Mouse (Mus musculus) right cerebral cortex, postnatal 10 days (tissue): ENCODE results near the gene Amy2a4.
"Not testable (repeated sequence)": the region's sequence is repeated elsewhere in the genome, so short reads cannot be mapped to it uniquely, and the experiment has no call there.

Experiments used
- DNase-seq, 2 experiments: peaks; one replicate each; pipeline ENCODE4 v3.0.0; 2021; ENCODE audit warnings: low spot score in 2 of 2

Gene Amy2a4

DNA sequence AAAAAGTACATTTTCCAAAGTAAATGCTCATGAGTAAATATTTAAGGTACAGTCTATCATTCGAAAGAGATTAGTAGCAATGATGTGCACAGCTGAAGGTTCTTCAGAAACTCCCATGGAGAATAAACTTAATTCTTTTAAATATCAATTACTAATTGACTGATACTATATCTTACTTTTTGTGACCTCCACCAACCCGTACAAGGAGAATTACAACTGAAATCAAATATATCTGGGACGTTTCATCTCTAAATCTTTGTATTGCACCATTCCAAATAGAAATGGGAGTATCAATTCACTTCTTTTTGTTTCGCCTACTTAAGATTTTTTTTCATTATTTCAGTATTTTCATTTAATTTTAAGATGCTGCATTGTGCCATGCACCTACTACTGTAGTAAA is at the start of gene Amy2a4:
TSS of gene Amy2a4 (minus strand) at position 101 of the 400 bp plus-strand sequence.
- not testable (repeated sequence) for DNase-seq

DNA sequence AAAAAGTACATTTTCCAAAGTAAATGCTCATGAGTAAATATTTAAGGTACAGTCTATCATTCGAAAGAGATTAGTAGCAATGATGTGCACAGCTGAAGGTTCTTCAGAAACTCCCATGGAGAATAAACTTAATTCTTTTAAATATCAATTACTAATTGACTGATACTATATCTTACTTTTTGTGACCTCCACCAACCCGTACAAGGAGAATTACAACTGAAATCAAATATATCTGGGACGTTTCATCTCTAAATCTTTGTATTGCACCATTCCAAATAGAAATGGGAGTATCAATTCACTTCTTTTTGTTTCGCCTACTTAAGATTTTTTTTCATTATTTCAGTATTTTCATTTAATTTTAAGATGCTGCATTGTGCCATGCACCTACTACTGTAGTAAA is 32.7 kb upstream of the Amy2a4 start, which contains the start of gene Amy2a3:
TSS of gene Amy2a3 (minus strand) at position 101 of the 400 bp plus-strand sequence.
- DNase-seq, result not testable (repeated sequence)

DNA sequence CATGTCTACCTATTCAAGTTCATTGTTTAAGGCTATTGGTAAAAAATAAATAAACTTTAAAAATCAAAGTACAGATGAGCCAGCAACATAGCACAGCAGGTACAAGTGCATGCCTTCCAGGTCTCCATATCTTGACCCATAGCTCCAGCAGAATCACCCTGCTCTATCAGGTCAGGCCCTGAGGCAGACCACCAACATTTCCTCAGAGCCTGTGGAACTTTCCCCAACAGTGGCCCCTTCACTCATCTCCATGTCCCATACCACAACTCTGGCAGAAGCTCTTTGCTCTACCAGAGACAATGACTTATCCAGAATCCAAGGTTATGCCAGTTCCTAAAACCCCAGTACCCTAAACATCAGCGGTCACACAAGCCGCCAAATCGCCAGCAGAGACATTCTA is 21.7 kb upstream of the Amy2a4 start:
- not testable (repeated sequence) for DNase-seq

GRCm38 (mm10) chr3:113280285-113280684 is 11.0 kb downstream of the Amy2a4 start:
- DNase-seq, result not testable (repeated sequence)

GRCm38 (mm10) chr3:113279586-113279985 is 11.7 kb downstream of the Amy2a4 start:
- DNase-seq, result not testable (repeated sequence)

DNA sequence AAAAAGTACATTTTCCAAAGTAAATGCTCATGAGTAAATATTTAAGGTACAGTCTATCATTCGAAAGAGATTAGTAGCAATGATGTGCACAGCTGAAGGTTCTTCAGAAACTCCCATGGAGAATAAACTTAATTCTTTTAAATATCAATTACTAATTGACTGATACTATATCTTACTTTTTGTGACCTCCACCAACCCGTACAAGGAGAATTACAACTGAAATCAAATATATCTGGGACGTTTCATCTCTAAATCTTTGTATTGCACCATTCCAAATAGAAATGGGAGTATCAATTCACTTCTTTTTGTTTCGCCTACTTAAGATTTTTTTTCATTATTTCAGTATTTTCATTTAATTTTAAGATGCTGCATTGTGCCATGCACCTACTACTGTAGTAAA is 32.5 kb downstream of the Amy2a4 start, which contains the start of gene Amy2a5:
TSS of gene Amy2a5 (minus strand) at position 101 of the 400 bp plus-strand sequence.
- DNase-seq, result not testable (repeated sequence)
